Mouse (Mus musculus) macrophage (primary cell): ENCODE measurements around the gene Iqck. TPM values are rescaled to one million over a fixed set of nuclear protein-coding genes. Genes with fewer than 3 reads are reported as not detected.
A peak's percentile ranks its signal among the peaks of the same experiment; 100 is the strongest.

ENCODE experiments used
- H3K27ac ChIP-seq: fragments of 350-480 bp; formaldehyde crosslinking; 2 replicates; pipeline ENCODE4 v1.9.0; 2021
- H3K36me3 ChIP-seq: fragments of 350-480 bp; formaldehyde crosslinking; 2 replicates; pipeline ENCODE4 v1.9.0; 2021; ENCODE audit errors: inconsistent target
- H3K4me3 ChIP-seq: fragments of 350-480 bp; formaldehyde crosslinking; 2 replicates; pipeline ENCODE4 v1.9.0; 2021; ENCODE audit errors: inconsistent target
- H3K79me2 ChIP-seq: fragments of 350-480 bp; formaldehyde crosslinking; 2 replicates; pipeline ENCODE4 v1.9.0; 2021; ENCODE audit errors: inconsistent target
- WGBS: methylation state at CpG from one replicate; pipeline ENCODE4 v1.1.7; 2026; ENCODE audit warnings: inconsistent platforms; ENCODE audit not compliant: missing documents; 5-methylcytosine and 5-hydroxymethylcytosine counted together
- polyA plus RNA-seq: library from polyadenylated mRNA; stranded (reverse); fragments of 250-400 nt; gene quantifications from 3 replicates; pipeline ENCODE4 v1.2.4, GENCODE M21; 2018; ENCODE audit warnings: inconsistent platforms

The Iqck gene
- polyA plus RNA-seq, 1 experiment from 2014 or later, result 2.7 TPM

DNA sequence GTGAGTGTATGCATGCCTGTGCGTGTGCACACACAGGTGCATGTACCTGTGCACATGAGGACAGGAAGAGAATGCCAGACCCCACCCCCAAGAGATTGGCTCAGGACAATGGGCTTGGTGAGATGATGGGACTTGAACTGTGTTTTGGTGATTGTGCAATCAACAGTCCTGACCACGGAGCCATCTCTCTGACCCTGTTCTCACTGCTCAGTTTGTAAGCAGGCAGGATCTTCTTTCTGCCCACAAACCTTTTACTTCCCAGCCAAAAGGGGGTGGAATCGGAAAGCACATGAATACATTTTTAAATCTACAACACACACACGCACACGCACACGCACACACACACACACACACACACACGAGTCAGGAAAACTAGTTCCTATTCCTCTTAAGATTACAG lies 56.0 kb downstream of the Iqck start:
- WGBS, result 53% methylated on average over 7 of the region's 7 CpGs
- no peaks in the 10 kb centered on the region for H3K79me2 ChIP-seq
- H3K36me3 ChIP-seq, result no peaks in the 10 kb centered on the region
- no peak overlapping the region for H3K4me3 ChIP-seq
- H3K27ac ChIP-seq, result no peak overlapping the region

GRCm38 (mm10) chr7:118912049-118912490 lies 56.5 kb downstream of the Iqck start:
- H3K36me3 ChIP-seq, result no peaks in the 10 kb centered on the region
- WGBS, result 93% methylated on average over 8 of the region's 8 CpGs
- H3K27ac ChIP-seq, result no peak overlapping the region
- H3K79me2 ChIP-seq, result no peaks in the 10 kb centered on the region
- H3K4me3 ChIP-seq, result no peak overlapping the region

DNA sequence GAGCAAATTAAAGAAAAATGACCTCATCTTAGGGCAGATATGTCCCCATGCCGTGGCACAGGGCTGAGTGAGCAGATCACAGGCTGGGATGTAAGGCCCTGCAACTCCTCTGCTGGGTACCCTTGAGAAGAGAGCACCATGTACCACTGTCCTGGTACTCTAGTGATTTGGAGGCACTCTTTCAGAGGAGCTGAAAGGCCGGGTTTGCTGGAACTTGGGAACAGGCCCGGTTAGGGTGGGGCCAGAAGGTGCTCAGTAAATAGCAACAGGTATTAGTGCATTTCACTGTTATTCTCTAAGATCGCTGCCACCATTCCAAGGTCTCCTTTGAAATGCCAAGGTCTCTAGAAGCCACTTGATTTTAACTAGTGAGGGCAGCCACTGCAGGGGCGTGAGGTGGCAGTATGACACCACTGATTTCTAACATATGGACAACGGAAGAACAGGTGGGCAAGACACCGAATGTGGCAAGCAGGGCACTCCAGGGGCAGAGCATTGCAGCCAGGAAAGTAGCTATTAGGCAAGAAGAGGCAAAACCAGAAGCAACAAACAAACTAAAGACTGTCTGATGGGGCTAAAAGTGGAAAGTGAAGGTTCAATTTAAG lies 59.1 kb downstream of the Iqck start:
- WGBS, result 91% methylated on average over 7 of the region's 7 CpGs
- H3K79me2 ChIP-seq, result no peaks in the 10 kb centered on the region

GRCm38 (mm10) chr7:118919261-118920006 lies 63.9 kb downstream of the Iqck start:
- 93% methylated on average over 10 of the region's 10 CpGs for WGBS
- H3K27ac ChIP-seq, result no peak overlapping the region
- H3K4me3 ChIP-seq, result no peak overlapping the region
- H3K36me3 ChIP-seq, result no peaks in the 10 kb centered on the region
- no peaks in the 10 kb centered on the region for H3K79me2 ChIP-seq

More for the DNA sequence above, 59.1 kb downstream of the Iqck start:
- no peaks in the 10 kb centered on the region for H3K36me3 ChIP-seq
- no peak overlapping the region for H3K4me3 ChIP-seq
- H3K27ac ChIP-seq, result no peak overlapping the region

DNA sequence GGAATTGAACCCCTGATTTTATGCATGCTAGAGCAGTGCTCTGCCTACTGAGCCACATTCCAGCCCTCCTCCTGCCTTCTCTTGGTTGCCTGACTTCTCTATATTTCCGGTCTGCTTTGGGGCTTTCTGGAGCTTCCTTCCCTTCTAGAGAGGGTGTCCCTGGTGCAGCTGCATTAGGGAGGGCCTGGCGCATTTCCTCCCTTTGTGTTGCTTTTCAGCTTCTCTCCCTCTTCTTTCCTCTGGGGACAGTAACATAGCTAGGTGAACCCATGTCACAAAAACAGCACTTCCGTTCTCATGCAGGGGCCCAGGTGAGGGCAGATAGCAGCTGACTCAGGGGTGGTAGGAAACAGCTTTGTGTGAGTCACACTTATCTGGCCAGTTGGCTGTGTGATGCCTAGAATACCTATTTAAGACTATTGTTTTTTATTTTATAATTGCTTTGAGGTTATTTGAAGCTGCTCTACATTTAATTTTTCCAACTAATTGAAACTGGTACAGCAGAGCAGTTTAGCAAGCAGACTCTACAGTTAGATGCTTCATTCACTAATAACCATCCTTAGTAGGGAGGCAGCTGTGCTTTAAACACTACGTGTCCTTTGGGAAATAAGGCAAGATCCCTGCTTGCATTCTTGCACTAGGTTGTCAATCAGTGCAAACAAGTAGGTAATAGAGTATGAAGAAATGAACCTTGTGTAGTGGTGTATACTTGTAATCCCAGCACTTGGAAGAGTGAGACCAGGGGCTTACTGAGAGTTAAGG lies 67.1 kb downstream of the Iqck start:
- 47% methylated on average over 3 of the region's 4 CpGs for WGBS
- Histone ChIP-seq H3K4me3 (no peak overlapping the region), H3K27ac (no peak overlapping the region), H3K79me2 (no peaks in the 10 kb centered on the region), H3K36me3 (no peaks in the 10 kb centered on the region)

DNA sequence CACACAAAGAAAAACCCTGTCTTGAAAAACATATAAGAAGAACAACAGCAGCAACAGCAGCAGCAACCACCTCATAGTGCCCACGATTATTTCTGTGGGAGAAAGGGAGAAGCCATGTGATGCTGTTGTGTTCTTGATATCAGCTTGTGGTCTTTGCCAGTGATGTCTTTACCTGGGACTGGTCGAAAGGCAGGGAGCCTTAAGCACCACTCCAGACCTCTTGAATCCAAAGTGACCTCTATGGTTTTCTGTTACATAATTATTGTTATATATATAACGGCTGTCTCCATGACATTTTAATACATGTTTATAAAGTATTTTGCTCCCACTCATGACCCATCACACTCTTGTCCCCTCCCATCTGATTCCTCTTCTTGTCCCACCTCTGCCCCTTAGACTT lies 70.0 kb downstream of the Iqck start:
- WGBS, result 100% methylated on average over 3 of the region's 3 CpGs
- Histone ChIP-seq H3K36me3 (no peaks in the 10 kb centered on the region), H3K4me3 (no peak overlapping the region), H3K27ac (no peak overlapping the region), H3K79me2 (no peaks in the 10 kb centered on the region)

- Histone ChIP-seq H3K4me3 (no peak overlapping the region), H3K36me3 (no peaks in the 10 kb centered on the region), H3K79me2 (no peaks in the 10 kb centered on the region), H3K27ac (no peak overlapping the region)
- 88% methylated on average over 6 of the region's 6 CpGs for WGBS
These were observed 71.1 kb downstream of the Iqck start for GRCm38 (mm10) chr7:118926516-118927260.

DNA sequence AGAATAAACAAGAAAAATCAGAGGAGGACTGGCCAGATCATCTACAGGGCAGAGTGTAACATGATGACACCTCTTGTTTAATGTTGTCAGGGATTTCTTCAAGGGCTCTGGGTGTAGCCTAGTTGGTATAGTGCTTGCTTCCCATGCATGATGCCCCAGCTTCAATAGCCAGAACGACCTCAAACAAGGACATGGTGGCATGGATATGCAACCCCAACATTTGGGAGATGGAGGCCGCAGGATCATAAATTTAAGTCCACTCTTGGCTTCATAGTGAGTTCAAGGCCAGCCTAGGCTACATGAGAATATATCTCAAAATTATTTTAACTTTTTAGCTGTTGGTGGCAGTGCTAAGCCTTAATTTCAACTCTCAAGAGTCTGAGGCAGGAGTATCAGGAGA lies 71.7 kb downstream of the Iqck start:
- Histone ChIP-seq H3K27ac (no peak overlapping the region), H3K79me2 (no peaks in the 10 kb centered on the region), H3K36me3 (no peaks in the 10 kb centered on the region), H3K4me3 (no peak overlapping the region)
- 93% methylated on average over 2 of the region's 2 CpGs for WGBS

DNA sequence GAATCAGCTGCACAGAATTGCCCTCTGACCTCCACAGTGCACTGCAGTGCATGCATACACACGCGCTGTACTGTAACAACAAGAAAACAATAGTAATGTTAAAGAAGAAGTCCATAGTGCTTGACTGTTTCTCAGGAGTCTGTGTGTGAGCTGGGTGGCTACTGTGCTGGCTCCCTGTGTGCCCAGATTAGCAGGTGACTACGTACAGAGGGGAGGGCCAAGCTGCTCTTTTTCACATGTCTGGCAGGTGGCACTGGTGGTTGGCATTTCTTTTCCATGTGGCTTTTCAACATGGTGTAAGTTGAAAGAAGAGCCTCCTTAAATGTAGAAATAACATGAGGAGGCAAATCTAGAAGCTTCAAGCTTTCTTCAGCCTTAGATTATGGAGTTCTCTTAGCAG lies 72.8 kb downstream of the Iqck start:
- Histone ChIP-seq H3K27ac (no peak overlapping the region), H3K4me3 (no peak overlapping the region), H3K36me3 (no peaks in the 10 kb centered on the region), H3K79me2 (no peaks in the 10 kb centered on the region)
- WGBS, result 97% methylated on average over 3 of the region's 3 CpGs

GRCm38 (mm10) chr7:118928916-118929315 lies 73.4 kb downstream of the Iqck start:
- Histone ChIP-seq H3K4me3 (no peak overlapping the region), H3K79me2 (no peaks in the 10 kb centered on the region), H3K36me3 (no peaks in the 10 kb centered on the region), H3K27ac (no peak overlapping the region)
- 90% methylated on average over 8 of the region's 8 CpGs for WGBS

DNA sequence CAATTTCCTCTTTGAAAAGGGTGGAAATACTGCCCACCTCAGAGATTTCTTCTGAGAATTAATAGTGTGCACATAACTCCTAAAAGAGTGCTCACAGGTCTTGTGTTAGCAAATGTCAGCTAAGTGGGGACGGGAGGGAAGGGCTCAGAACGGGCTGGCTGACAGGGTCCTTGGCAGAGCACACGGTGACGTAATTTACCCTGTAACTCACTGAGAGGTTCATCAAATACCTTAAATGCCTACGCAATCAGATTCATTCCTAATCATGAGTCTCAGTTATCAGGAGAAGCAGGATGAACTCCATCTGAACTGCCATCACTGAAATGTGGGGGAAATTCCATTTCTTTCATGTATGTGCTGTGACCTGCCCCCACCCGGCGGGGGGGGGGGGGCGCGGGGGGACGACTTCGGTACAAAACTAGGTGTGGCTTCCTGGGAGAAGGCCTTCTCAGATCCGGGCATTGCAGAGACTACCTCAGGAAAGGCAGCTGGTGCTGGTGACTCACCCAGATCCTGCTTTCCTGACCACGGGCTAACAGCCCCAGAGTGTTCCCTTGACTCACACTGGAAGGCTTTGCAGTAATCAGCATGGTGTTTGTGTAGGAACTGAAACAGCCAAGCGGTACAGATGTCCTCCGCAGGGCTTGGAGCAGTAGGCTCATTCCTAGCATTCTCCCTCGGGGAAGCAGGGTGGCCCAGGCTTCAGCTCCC lies 74.2 kb downstream of the Iqck start:
- Histone ChIP-seq H3K4me3 (no peak overlapping the region), H3K27ac (peak overlapping the region; percentile 44), H3K36me3 (no peaks in the 10 kb centered on the region), H3K79me2 (no peaks in the 10 kb centered on the region)
- 41% methylated on average over 16 of the region's 16 CpGs for WGBS

GRCm38 (mm10) chr7:118931502-118932395 lies 76.2 kb downstream of the Iqck start:
- Histone ChIP-seq H3K27ac (no peak overlapping the region), H3K79me2 (no peaks in the 10 kb centered on the region), H3K4me3 (no peak overlapping the region), H3K36me3 (no peaks in the 10 kb centered on the region)
- 86% methylated on average over 17 of the region's 17 CpGs for WGBS

GRCm38 (mm10) chr7:118935306-118935705 lies 79.8 kb downstream of the Iqck start:
- no peak overlapping the region for H3K4me3 ChIP-seq
- H3K27ac ChIP-seq, result no peak overlapping the region
- H3K36me3 ChIP-seq, result no peaks in the 10 kb centered on the region
- WGBS, result 10% methylated on average over 2 of the region's 2 CpGs
- H3K79me2 ChIP-seq, result no peaks in the 10 kb centered on the region
